Mouse (Mus musculus) CH12.LX (cell line): ENCODE results near the gene Zfp473. TPM values are rescaled to one million over a fixed set of nuclear protein-coding genes. Genes with fewer than 3 reads are reported as not detected.
A peak's percentile ranks its signal among the peaks of the same experiment; 100 is the strongest.

Experiments
- DNase-seq: peaks from one replicate; pipeline ENCODE4 v3.0.0-alpha.2; 2013; ENCODE audit errors: extremely low read depth
- H3K27ac ChIP-seq: 2 replicates; pipeline ENCODE4 v1.5.1; 2012; ENCODE audit warnings: low read depth, mild to moderate bottlenecking, control low read depth, moderate library complexity; ENCODE audit not compliant: insufficient read depth
- H3K27me3 ChIP-seq: replicated peaks from 2 replicates; pipeline ENCODE3; 2012; ENCODE audit warnings: inconsistent platforms
- H3K36me3 ChIP-seq, 2 experiments: replicated peaks in 1 of 2; 2 replicates each; pipeline versions ENCODE3 to v1.6.1; 2012; ENCODE audit warnings: inconsistent platforms in 1 of 2, low read length in 1 of 2, mild to moderate bottlenecking in 1 of 2, mixed read lengths in 1 of 2, moderate library complexity in 1 of 2; ENCODE audit not compliant: control insufficient read depth in 1 of 2, insufficient read depth in 1 of 2
- H3K4me1 ChIP-seq, 2 experiments: 2 replicates each; pipeline ENCODE4 v1.6.1; 2012; ENCODE audit warnings: inconsistent platforms in 1 of 2, moderate library complexity in 1 of 2; ENCODE audit not compliant: insufficient read depth in 2 of 2, control insufficient read depth in 1 of 2
- H3K4me2 ChIP-seq: 2 replicates; pipeline ENCODE4 v1.6.1; 2012; ENCODE audit warnings: low read depth, mild to moderate bottlenecking, control low read depth; ENCODE audit not compliant: poor library complexity, insufficient read depth, severe bottlenecking
- H3K4me3 ChIP-seq, 3 experiments: fragments of 150-350 bp in 1 of 3; sonication (generic) in 1 of 3; replicated peaks in 1 of 3; 2 replicates each; pipeline versions ENCODE3 to v1.5.1; 2011 to 2012; ENCODE audit warnings: low read depth in 2 of 3, low read length in 2 of 3, mild to moderate bottlenecking in 2 of 3, moderate library complexity in 2 of 3, control low read depth in 1 of 3, improper control_type of control experiment in 1 of 3, inconsistent platforms in 1 of 3, mixed read lengths in 1 of 3; ENCODE audit not compliant: poor library complexity in 1 of 3
- H3K79me2 ChIP-seq: replicated peaks from 2 replicates; pipeline ENCODE4 v1.6.1; 2012; ENCODE audit warnings: mild to moderate bottlenecking, moderate library complexity; ENCODE audit not compliant: control insufficient read depth, poor library complexity, insufficient read depth, severe bottlenecking; ENCODE audit errors: extremely low read depth
- H3K9ac ChIP-seq: 2 replicates; pipeline ENCODE4 v1.6.1; 2012; ENCODE audit warnings: low read depth, mild to moderate bottlenecking, control low read depth, moderate library complexity; ENCODE audit not compliant: insufficient read depth
- H3K9me3 ChIP-seq: replicated peaks from 2 replicates; pipeline ENCODE3; 2012; ENCODE audit warnings: low read length, inconsistent platforms, mixed read lengths
- BHLHE40 ChIP-seq: IDR thresholded peaks from 2 replicates; pipeline ENCODE4 v1.6.1; 2011; ENCODE audit warnings: mild to moderate bottlenecking, low read depth, low read length, improper control_type of control experiment
- CTCF ChIP-seq, 2 experiments: IDR thresholded peaks in 1 of 2; conservative IDR thresholded peaks in 1 of 2; 2 replicates each; pipeline ENCODE4 v1.5.1; 2011 to 2012; ENCODE audit warnings: low read depth in 2 of 2, low read length in 2 of 2, improper control_type of control experiment in 1 of 2, inconsistent platforms in 1 of 2, mild to moderate bottlenecking in 1 of 2, moderate library complexity in 1 of 2
- EP300 ChIP-seq: IDR thresholded peaks from 2 replicates; pipeline ENCODE4 v1.6.1; 2011; ENCODE audit warnings: low read length, improper control_type of control experiment
- ETS1 ChIP-seq: conservative IDR thresholded peaks from 2 replicates; pipeline ENCODE4 v1.6.1; 2012; ENCODE audit warnings: low read depth, mild to moderate bottlenecking, inconsistent platforms, low read length, improper control_type of control experiment, moderate library complexity
- GABPA ChIP-seq: IDR thresholded peaks from 2 replicates; pipeline ENCODE4 v1.6.1; 2012; ENCODE audit warnings: low read depth, low read length, improper control_type of control experiment, inconsistent platforms; ENCODE audit not compliant: insufficient replicate concordance
- HCFC1 ChIP-seq: IDR thresholded peaks from 2 replicates; pipeline ENCODE4 v1.6.1; 2012; ENCODE audit warnings: low read depth, mild to moderate bottlenecking, inconsistent platforms, low read length, improper control_type of control experiment
- KAT2A ChIP-seq: IDR thresholded peaks from 2 replicates; pipeline ENCODE4 v1.6.1; 2012; ENCODE audit warnings: low read length, improper control_type of control experiment, inconsistent platforms; ENCODE audit not compliant: insufficient replicate concordance
- MAFK ChIP-seq: IDR thresholded peaks from 2 replicates; pipeline ENCODE4 v1.6.1; 2011; ENCODE audit warnings: low read length, improper control_type of control experiment; ENCODE audit not compliant: insufficient replicate concordance
- MAX ChIP-seq: IDR thresholded peaks from 2 replicates; pipeline ENCODE4 v1.6.1; 2011; ENCODE audit warnings: low read length, improper control_type of control experiment
- MXI1 ChIP-seq: IDR thresholded peaks from 2 replicates; pipeline ENCODE4 v1.6.1; 2011; ENCODE audit warnings: mild to moderate bottlenecking, low read depth, low read length, improper control_type of control experiment
- MYC ChIP-seq: IDR thresholded peaks from 2 replicates; pipeline ENCODE4 v1.6.1; 2011; ENCODE audit warnings: low read depth, mild to moderate bottlenecking, improper control_type of control experiment, low read length
- PAX5 ChIP-seq: IDR thresholded peaks from 2 replicates; pipeline ENCODE4 v1.6.1; 2012; ENCODE audit warnings: low read length, inconsistent platforms, mixed read lengths
- POLR2AphosphoS2 ChIP-seq: IDR thresholded peaks from 2 replicates; pipeline ENCODE4 v1.6.1; 2011; ENCODE audit warnings: low read depth, low read length, improper control_type of control experiment
- RAD21 ChIP-seq: IDR thresholded peaks from 2 replicates; pipeline ENCODE4 v1.6.1; 2011; ENCODE audit warnings: low read depth, mild to moderate bottlenecking, low read length, improper control_type of control experiment, moderate library complexity
- SIN3A ChIP-seq: IDR thresholded peaks from 2 replicates; pipeline ENCODE4 v1.6.1; 2012; ENCODE audit warnings: low read length, improper control_type of control experiment, inconsistent platforms
- TBP ChIP-seq: conservative IDR thresholded peaks from 2 replicates; pipeline ENCODE4 v1.6.1; 2011; ENCODE audit warnings: low read depth, low read length, improper control_type of control experiment
- TCF12 ChIP-seq: IDR thresholded peaks from 2 replicates; pipeline ENCODE4 v1.6.1; 2014; ENCODE audit warnings: low read depth, mild to moderate bottlenecking, inconsistent platforms, low read length, improper control_type of control experiment
- UBTF ChIP-seq: IDR thresholded peaks from 2 replicates; pipeline ENCODE4 v1.6.1; 2012; ENCODE audit warnings: low read depth, mild to moderate bottlenecking, inconsistent platforms, low read length, improper control_type of control experiment, moderate library complexity
- USF2 ChIP-seq: conservative IDR thresholded peaks from 2 replicates; pipeline ENCODE4 v1.6.1; 2011; ENCODE audit warnings: low read depth, low read length, improper control_type of control experiment
- ZC3H11A ChIP-seq: IDR thresholded peaks from 2 replicates; pipeline ENCODE4 v1.6.1; 2012; ENCODE audit warnings: low read depth, mild to moderate bottlenecking, inconsistent platforms, low read length, improper control_type of control experiment
- ZKSCAN1 ChIP-seq: IDR thresholded peaks from 2 replicates; pipeline ENCODE4 v1.6.1; 2012; ENCODE audit warnings: low read depth, inconsistent platforms, low read length, improper control_type of control experiment, borderline replicate concordance
- ZMIZ1 ChIP-seq: IDR thresholded peaks from 2 replicates; pipeline ENCODE4 v1.6.1; 2012; ENCODE audit warnings: low read depth, mild to moderate bottlenecking, inconsistent platforms, low read length, improper control_type of control experiment
- ZNF384 ChIP-seq: IDR thresholded peaks from 2 replicates; pipeline ENCODE4 v1.6.1; 2012; ENCODE audit warnings: low read depth, low read length, improper control_type of control experiment, inconsistent platforms
- dilution Hi-C: fragments of 300-500 bp; cut with MboI; formaldehyde crosslinking; loops from 2 replicates; pipeline ENCODE4 v1.14.3; 2020; ENCODE audit warnings: low sequenced_read_pairs; ENCODE audit not compliant: extremely low pct_unique_long_range_greater_than_20kb, extremely low pct_ligation_motif_present
- in situ Hi-C: fragments of 300-500 bp; cut with MboI; formaldehyde crosslinking; loops from 3 replicates; pipeline ENCODE4 v1.14.3; 2019; ENCODE audit warnings: low sequenced_read_pairs, low pct_ligation_motif_present, low pct_unique_long_range_greater_than_20kb, mixed read lengths
- polyA plus RNA-seq: library from polyadenylated mRNA; unstranded; fragments of >175 nt; gene quantifications from 2 replicates; pipeline ENCODE4 v1.2.1, GENCODE M21; 2012; ENCODE audit warnings: low read depth; ENCODE audit not compliant: insufficient read length
- total RNA-seq, 2 experiments: library from RNA; depleted of rRNA; stranded (reverse); fragments of 300-350 nt in 1 of 2; fragments of >200 nt in 1 of 2; gene quantifications; 2 replicates each; pipeline ENCODE4 v1.2.3; 2012 to 2014

Zfp473 gene
- total and polyA plus RNA-seq, 3 experiments, result 8.7 to 10.0 (median 9.3) TPM

GRCm38 (mm10) chr7:44707169-44707675, 43.6 kb downstream of the Zfp473 start:
- Histone ChIP-seq H3K4me3 (no peak overlapping the region), H3K4me2 (no peak overlapping the region), H3K9ac (no peak overlapping the region), H3K4me1 (no peaks in the 10 kb centered on the region), H3K36me3 (no peaks in the 10 kb centered on the region), H3K27ac (no peak overlapping the region), H3K9me3 (peaks cover 2% of the 10 kb centered on the region), H3K79me2 (no peaks in the 10 kb centered on the region), H3K27me3 (no peaks in the 10 kb centered on the region)
- in situ Hi-C loops, result no loop called here
- DNase-seq, result no peak
- dilution Hi-C loops, result no loop called here
- no peak for TF ChIP-seq BHLHE40
- no peak for TF ChIP-seq EP300
- TF ChIP-seq PAX5, result no peak
- TF ChIP-seq ZKSCAN1, result no peak
- no peak for TF ChIP-seq MXI1
- no peak for TF ChIP-seq GABPA
- TF ChIP-seq MYC, result no peak
- no peak for TF ChIP-seq POLR2AphosphoS2
- no peak for TF ChIP-seq SIN3A
- TF ChIP-seq MAX, result no peak
- no peak for TF ChIP-seq ZMIZ1
- no peak for TF ChIP-seq UBTF
- no peak for TF ChIP-seq HCFC1
- TF ChIP-seq TBP, result no peak
- no peak for TF ChIP-seq ZC3H11A
- no peak for TF ChIP-seq USF2
- no peak for TF ChIP-seq RAD21
- TF ChIP-seq KAT2A, result no peak
- no peak for TF ChIP-seq MAFK
- TF ChIP-seq TCF12, result no peak

GRCm38 (mm10) chr7:44706322-44706721, 44.5 kb downstream of the Zfp473 start:
- peak; percentile 41 for DNase-seq
- no peaks in the 10 kb centered on the region for H3K36me3 ChIP-seq
- no peaks in the 10 kb centered on the region for H3K4me1 ChIP-seq
- in situ Hi-C loops, result no loop called here
- no peak overlapping the region for H3K9ac ChIP-seq
- no peak overlapping the region for H3K4me2 ChIP-seq
- H3K79me2 ChIP-seq, result no peaks in the 10 kb centered on the region
- no peak overlapping the region for H3K27ac ChIP-seq
- no peaks in the 10 kb centered on the region for H3K27me3 ChIP-seq
- dilution Hi-C loops, result no loop called here
- H3K9me3 ChIP-seq, result peaks cover 2% of the 10 kb centered on the region
- TF ChIP-seq CTCF (conservative IDR thresholded peaks at IDR 0.05 in 1 of 2, IDR thresholded peaks at IDR 0.05 in 1 of 2; ENCODE audit: low read depth in 2 of 2, low read length in 2 of 2) (peak in 1 of 2 experiments; percentile 37; a peak in 2 of 4 replicates), MAX (no peak), ETS1 (no peak), ZNF384 (peak; percentile 40; the same call in 1 of the 2 replicates), RAD21 (peak; percentile 22)
- no peak overlapping the region for H3K4me3 ChIP-seq
